Mouse (Mus musculus) megakaryocyte-erythroid progenitor cell, adult 5 weeks (primary cell): ENCODE measurements around the gene Foxj2. TPM values are rescaled to one million over a fixed set of nuclear protein-coding genes. Genes with fewer than 3 reads are reported as not detected.

Experiments used
- polyA plus RNA-seq: library from polyadenylated mRNA; stranded (reverse); fragments of >175 nt; gene quantifications from 2 replicates; pipeline ENCODE4 v1.2.3, GENCODE M21; 2012

Gene Foxj2
- 23.3 and 27.9 TPM in 2 replicates for polyA plus RNA-seq

DNA sequence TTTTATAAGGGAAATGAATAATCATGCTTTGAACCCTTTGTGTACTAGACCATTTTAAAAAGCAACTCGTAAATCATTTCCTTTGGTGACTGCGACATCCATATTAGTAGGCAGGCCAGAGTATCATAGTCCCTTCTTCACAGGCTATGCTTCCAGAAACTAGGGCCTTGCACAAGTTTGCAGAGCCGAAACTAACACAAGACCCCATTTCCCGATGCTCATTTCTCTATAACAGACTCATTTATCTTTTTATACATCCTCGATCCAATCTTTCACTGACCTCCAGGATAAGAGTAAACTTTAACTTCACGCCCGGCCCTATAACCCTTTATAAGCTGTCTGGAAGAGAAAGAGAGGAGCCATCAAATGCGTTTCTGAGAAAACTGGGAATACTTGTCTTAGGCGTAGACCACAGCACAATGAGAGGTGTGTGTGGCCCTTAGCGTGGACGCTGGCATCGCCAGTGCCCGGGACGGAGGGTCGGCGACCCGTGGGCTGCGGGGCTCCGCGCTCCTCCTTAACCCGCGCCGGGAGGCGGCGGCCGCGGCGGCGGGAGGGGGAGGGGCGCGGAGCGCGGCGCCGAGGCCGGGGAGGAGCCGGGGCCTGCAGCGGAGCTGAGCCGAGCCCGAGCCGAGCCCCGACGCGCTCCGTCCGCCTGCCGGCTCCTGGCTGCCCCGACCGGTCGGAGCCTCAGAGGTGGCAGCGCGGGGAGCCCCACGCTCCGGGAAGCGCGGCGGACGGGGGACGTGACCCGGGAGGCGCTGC is at the start of gene Foxj2:
Gene Foxj2, plus strand, starts transcription at position 609 of the 765 bp plus-strand sequence.

GRCm38 (mm10) chr6:122801301-122801800 is 18.4 kb upstream of the Foxj2 start, which contains the start of gene Slc2a3:
Slc2a3 (minus strand) TSS chr6:122801640.

DNA sequence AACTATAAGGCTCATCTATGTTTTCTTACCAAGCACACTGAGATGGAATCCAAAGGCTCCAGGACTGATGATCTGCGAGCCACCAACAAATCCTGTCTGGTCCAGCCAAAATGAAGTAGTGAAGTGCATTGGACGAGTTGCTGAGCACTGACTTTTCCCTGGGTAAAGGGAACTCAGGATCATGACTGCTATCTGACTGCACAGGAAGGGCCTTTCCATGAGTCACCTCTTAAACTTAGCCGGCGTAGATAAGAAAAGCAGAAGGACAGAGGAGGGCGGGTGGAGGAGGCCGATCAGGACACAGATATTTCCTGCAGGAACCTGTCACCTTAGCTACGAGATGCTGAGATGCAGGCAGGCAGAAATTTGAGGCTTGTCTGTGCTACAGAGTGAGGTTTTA is 36.2 kb downstream of the Foxj2 start, which contains the start of gene C3ar1:
Gene C3ar1, minus strand, starts transcription at position 207 of the 400 bp plus-strand sequence.

GRCm38 (mm10) chr6:122873871-122874719 is 54.4 kb downstream of the Foxj2 start, which contains the start of gene Necap1:
Necap1 (plus strand) TSS chr6:122874474.

Other genes with a start within 250 kb of the Foxj2 start
- gene Apobec1, start 217.5 kb upstream of the Foxj2 start, polyA plus RNA-seq = 0.80 and 1.2 TPM in 2 replicates
- gene Gdf3, start 209.8 kb upstream of the Foxj2 start, polyA plus RNA-seq = 2.7 and 3.8 TPM in 2 replicates
- gene Dppa3, start 193.5 kb upstream of the Foxj2 start, polyA plus RNA-seq = not detected in 2 replicates
- not detected in 2 replicates for gene Nanog, start 112.4 kb upstream of the Foxj2 start, polyA plus RNA-seq
- 14.8 and 20.3 TPM in 2 replicates for gene Slc2a3, start 18.3 kb upstream of the Foxj2 start, polyA plus RNA-seq
- gene C3ar1, start 36.2 kb downstream of the Foxj2 start, polyA plus RNA-seq = 0.04 TPM in 1 of 2 replicates, not detected in the other
- 10.6 and 15.8 TPM in 2 replicates for gene Necap1, start 54.6 kb downstream of the Foxj2 start, polyA plus RNA-seq
- 0.05 and 0.11 TPM in 2 replicates for gene Clec4a1, start 101.9 kb downstream of the Foxj2 start, polyA plus RNA-seq
- gene Clec4a3, start 132.6 kb downstream of the Foxj2 start, polyA plus RNA-seq = 0.05 TPM in 1 of 2 replicates, not detected in the other
- not detected in 2 replicates for gene Clec4a4, start 170.5 kb downstream of the Foxj2 start, polyA plus RNA-seq
- gene Clec4b1, start 230.0 kb downstream of the Foxj2 start, polyA plus RNA-seq = 0.14 TPM in 1 of 2 replicates, not detected in the other